Mouse (Mus musculus) heart, postnatal 0 days (tissue): ENCODE data around the gene Isl2.

ENCODE experiments used
- CTCF ChIP-seq: IDR thresholded peaks from 2 replicates; pipeline ENCODE4 v1.5.1; 2016; ENCODE audit warnings: antibody characterized with exemption, control low read depth, low read depth
- EP300 ChIP-seq: IDR thresholded peaks from 2 replicates; pipeline ENCODE4 v1.6.1; 2016; ENCODE audit warnings: antibody characterized with exemption, low read depth

GRCm38 (mm10) chr9:55510651-55511235 lies 27.7 kb upstream of the Isl2 start:
- no peak for TF ChIP-seq CTCF
- TF ChIP-seq EP300, result no peak
